Mouse (Mus musculus) heart, adult 2 months (tissue): ENCODE results near the gene Dtnb.

Experiments
- CTCF ChIP-seq: fragments of 200-600 bp; IDR thresholded peaks from 2 replicates; pipeline ENCODE4 v1.8.1; 2022; ENCODE audit warnings: antibody characterized with exemption, mild to moderate bottlenecking, moderate library complexity
- EP300 ChIP-seq: fragments of 200-500 bp; IDR thresholded peaks from 2 replicates; pipeline ENCODE4 v1.6.1; 2011; ENCODE audit warnings: low read depth, low read length, control low read depth; ENCODE audit not compliant: insufficient read depth

GRCm38 (mm10) chr12:3747583-3747982, 175.4 kb downstream of the Dtnb start:
- TF ChIP-seq CTCF (no peak), EP300 (no peak)
